Mouse (Mus musculus) neural tube, embryonic 14.5 days (tissue): ENCODE results near the gene Apobec4. TPM values are rescaled to one million over a fixed set of nuclear protein-coding genes. Genes with fewer than 3 reads are reported as not detected.
"Not testable (repeated sequence)": the region's sequence is repeated elsewhere in the genome, so short reads cannot be mapped to it uniquely, and the experiment has no call there.

Experiments
- ATAC-seq: fragments of 200-750 bp; cut with Nextera tagmentation; 2 replicates; pipeline ENCODE4 v1.8.0; 2017; ENCODE audit warnings: low read depth, mild to moderate bottlenecking, moderate TSS enrichment, moderate library complexity
- H3K27ac ChIP-seq: fragments of 300-500 bp; sonication (generic); 2 replicates; pipeline ENCODE4 v1.5.1; 2014; ENCODE audit warnings: low read depth, mild to moderate bottlenecking, control low read depth, low read length, moderate library complexity, mixed read lengths
- H3K27me3 ChIP-seq: fragments of 300-500 bp; sonication (generic); 2 replicates; pipeline ENCODE4 v1.6.1; 2014; ENCODE audit warnings: low read length; ENCODE audit not compliant: control insufficient read depth, insufficient read depth
- H3K36me3 ChIP-seq: fragments of 300-500 bp; sonication (generic); 2 replicates; pipeline ENCODE4 v1.6.1; 2014; ENCODE audit warnings: low read length, mixed read lengths; ENCODE audit not compliant: control insufficient read depth, insufficient read depth
- H3K4me1 ChIP-seq: fragments of 300-500 bp; sonication (generic); 2 replicates; pipeline ENCODE4 v1.6.1; 2014; ENCODE audit warnings: low read length; ENCODE audit not compliant: control insufficient read depth, insufficient read depth
- H3K4me2 ChIP-seq: fragments of 300-500 bp; sonication (generic); 2 replicates; pipeline ENCODE4 v1.6.1; 2014; ENCODE audit warnings: mild to moderate bottlenecking, low read depth, low read length, control low read depth
- H3K4me3 ChIP-seq: fragments of 300-500 bp; sonication (generic); 2 replicates; pipeline ENCODE4 v1.5.1; 2014; ENCODE audit warnings: low read depth, low read length, control low read depth, mixed read lengths
- H3K9ac ChIP-seq: fragments of 300-500 bp; sonication (generic); replicated peaks from 2 replicates; pipeline ENCODE4 v1.6.1; 2014; ENCODE audit warnings: low read depth, mild to moderate bottlenecking, control low read depth, low read length, mixed read lengths
- H3K9me3 ChIP-seq: fragments of 300-500 bp; sonication (generic); 2 replicates; pipeline ENCODE4 v1.6.1; 2016; ENCODE audit warnings: low read length; ENCODE audit not compliant: control insufficient read depth
- WGBS: fragments of 180-500 bp; shearing (Covaris S2); extraction: QIAGEN DNeasy Blood & Tissue Kit; methylation state at CpG from one replicate; pipeline ENCODE4 v1.1.7; 2014; 5-methylcytosine and 5-hydroxymethylcytosine counted together
- polyA plus RNA-seq: library from polyadenylated mRNA; unstranded; fragments of >200 nt; fragmentation: Nextera tagmentation; extraction: Ambion mirVana; gene quantifications from 2 replicates; pipeline ENCODE4 v1.2.1, GENCODE M21; 2014

Gene Apobec4
- polyA plus RNA-seq, 1 experiment from 2014 or later: 0.21 TPM

GRCm38 (mm10) chr1:152746426-152746825 is 3.9 kb upstream of the Apobec4 start:
- Histone ChIP-seq H3K9ac (no peak overlapping the region), H3K9me3 (no peaks in the 10 kb centered on the region), H3K4me3 (no peak overlapping the region), H3K4me1 (0 out of 2 replicates have a peak, but pooled peaks cover 4% of the 10 kb centered on the region), H3K27me3 (no peaks in the 10 kb centered on the region), H3K36me3 (no peaks in the 10 kb centered on the region), H3K27ac (no peak overlapping the region), H3K4me2 (no peak overlapping the region)
- WGBS: 7% methylated on average over 5 of the region's 5 CpGs
- ATAC-seq: peak; percentile 65

GRCm38 (mm10) chr1:152749276-152749675 is 1.1 kb upstream of the Apobec4 start:
- Histone ChIP-seq H3K9ac (no peak overlapping the region), H3K4me1 (0 out of 2 replicates have a peak, but pooled peaks cover 4% of the 10 kb centered on the region), H3K27me3 (no peaks in the 10 kb centered on the region), H3K27ac (no peak overlapping the region), H3K4me2 (no peak overlapping the region), H3K36me3 (no peaks in the 10 kb centered on the region), H3K4me3 (no peak overlapping the region), H3K9me3 (no peaks in the 10 kb centered on the region)
- 70% methylated on average over 9 of the region's 9 CpGs for WGBS
- no peak for ATAC-seq

- Histone ChIP-seq H3K36me3 (no peaks in the 10 kb centered on the region), H3K4me2 (no peak overlapping the region), H3K4me3 (no peak overlapping the region), H3K27ac (no peak overlapping the region), H3K9ac (no peak overlapping the region), H3K4me1 (0 out of 2 replicates have a peak, but pooled peaks cover 3% of the 10 kb centered on the region), H3K9me3 (no peaks in the 10 kb centered on the region), H3K27me3 (no peaks in the 10 kb centered on the region; the same call in 1 of the 2 replicates)
- ATAC-seq: no peak
- 86% methylated on average over 2 of the region's 2 CpGs for WGBS
Measured at GRCm38 (mm10) chr1:152761791-152762190, 11.4 kb downstream of the Apobec4 start.

GRCm38 (mm10) chr1:152766032-152766772 is 15.9 kb downstream of the Apobec4 start, which contains the start of the genes Rgl1 and Arpc5:
Gene Rgl1 (minus strand): TSS chr1:152766351.
Gene Arpc5 (plus strand): TSS chr1:152766542.
- ATAC-seq: peak; percentile 97
- Histone ChIP-seq H3K9me3 (no peaks in the 10 kb centered on the region), H3K4me1 (peaks cover 3% of the 10 kb centered on the region; the same call in 1 of the 2 replicates), H3K9ac (peak within 1 kb of the TSS; percentile 93), H3K27ac (peak within 1 kb of the TSS; percentile 85), H3K27me3 (no peaks in the 10 kb centered on the region; the same call in 1 of the 2 replicates), H3K4me2 (peak within 1 kb of the TSS; percentile 69), H3K36me3 (peaks cover 6% of the 10 kb centered on the region; the same call in 1 of the 2 replicates), H3K4me3 (peak within 1 kb of the TSS; percentile 94)
- WGBS: under 1% methylated on average over 83 of the region's 86 CpGs

GRCm38 (mm10) chr1:152766804-152767748 is 16.7 kb downstream of the Apobec4 start:
- peak overlapping the region; percentile 93 for H3K9ac ChIP-seq
- under 1% methylated on average over 57 of the region's 60 CpGs for WGBS
- peak overlapping the region; percentile 94 for H3K4me3 ChIP-seq
- H3K27ac ChIP-seq: peak overlapping the region; percentile 85
- H3K27me3 ChIP-seq: no peaks in the 10 kb centered on the region; the same call in 1 of the 2 replicates
- peaks cover 3% of the 10 kb centered on the region; the same call in 1 of the 2 replicates for H3K4me1 ChIP-seq
- H3K9me3 ChIP-seq: no peaks in the 10 kb centered on the region
- peak; percentile 71; the same call in 1 of the 2 replicates for ATAC-seq
- H3K4me2 ChIP-seq: peak overlapping the region; percentile 64
- peaks cover 12% of the 10 kb centered on the region for H3K36me3 ChIP-seq

- H3K4me1 ChIP-seq: peaks cover 3% of the 10 kb centered on the region; the same call in 1 of the 2 replicates
- peak overlapping the region; percentile 64 for H3K4me2 ChIP-seq
- peak; percentile 19; the same call in 1 of the 2 replicates for ATAC-seq
- no peaks in the 10 kb centered on the region; the same call in 1 of the 2 replicates for H3K27me3 ChIP-seq
- no peak overlapping the region for H3K27ac ChIP-seq
- H3K9ac ChIP-seq: no peak overlapping the region
- 10% methylated on average over 5 of the region's 5 CpGs for WGBS
- no peaks in the 10 kb centered on the region for H3K9me3 ChIP-seq
- peaks cover 20% of the 10 kb centered on the region for H3K36me3 ChIP-seq
- H3K4me3 ChIP-seq: peak overlapping the region; percentile 94
Measured at GRCm38 (mm10) chr1:152767749-152768488, 17.6 kb downstream of the Apobec4 start.

GRCm38 (mm10) chr1:152771016-152771415 is 20.7 kb downstream of the Apobec4 start:
- no peak overlapping the region for H3K9ac ChIP-seq
- no peak overlapping the region for H3K27ac ChIP-seq
- ATAC-seq: no peak
- no peaks in the 10 kb centered on the region for H3K9me3 ChIP-seq
- H3K4me3 ChIP-seq: no peak overlapping the region
- no peaks in the 10 kb centered on the region; the same call in 1 of the 2 replicates for H3K27me3 ChIP-seq
- peaks cover 35% of the 10 kb centered on the region for H3K36me3 ChIP-seq
- no peaks in the 10 kb centered on the region; the same call in 1 of the 2 replicates for H3K4me1 ChIP-seq
- no peak overlapping the region for H3K4me2 ChIP-seq
- 90% methylated on average over 9 of the region's 9 CpGs for WGBS

GRCm38 (mm10) chr1:152774601-152775000 is 24.2 kb downstream of the Apobec4 start:
- not testable (repeated sequence) for H3K9me3 ChIP-seq, H3K27me3 ChIP-seq, H3K9ac ChIP-seq, H3K4me1 ChIP-seq, ATAC-seq, H3K4me2 ChIP-seq, H3K4me3 ChIP-seq, H3K27ac ChIP-seq
- 97% methylated on average over 3 of the region's 3 CpGs for WGBS
- H3K36me3 ChIP-seq: peaks cover 37% of the 10 kb centered on the region
